Mouse (Mus musculus): ENCODE measurements around the gene Ubqln1. TPM values are rescaled to one million over a fixed set of nuclear protein-coding genes. Genes with fewer than 3 reads are reported as not detected.

Gene Ubqln1
- polyA plus RNA-seq, 1 experiment, result 75.4 TPM

DNA sequence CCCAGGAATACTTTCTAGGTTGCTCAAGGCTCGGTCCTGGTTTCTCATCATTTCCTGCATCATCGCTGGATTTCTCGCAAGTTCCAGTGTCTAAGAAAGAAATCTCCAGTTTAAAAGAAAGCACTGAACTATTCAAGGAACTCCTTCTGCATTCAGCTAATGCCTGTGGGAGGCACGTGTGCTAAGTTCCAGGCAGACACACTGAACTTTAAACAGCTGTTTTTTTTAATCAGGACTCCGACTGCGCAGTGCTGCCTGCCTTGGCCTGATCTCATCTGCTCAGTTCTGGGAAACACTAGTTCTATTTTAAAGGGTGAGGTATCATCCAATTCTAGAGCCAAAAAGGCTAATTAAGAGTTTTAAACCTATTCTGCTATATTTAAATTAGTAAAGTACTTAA, 23.3 kb downstream of the Ubqln1 start:
- WGBS, result 97% methylated on average over 6 of the region's 6 CpGs
- no peak overlapping the region for H3K4me3 ChIP-seq (ENCODE audit: extremely low read depth, insufficient read depth, insufficient read length)
- TF ChIP-seq CTCF (IDR thresholded peaks at IDR 0.05; ENCODE audit: extremely low read depth, insufficient read depth, insufficient read length, insufficient replicate concordance), result no peak
- TF ChIP-seq POLR2A (IDR thresholded peaks at IDR 0.05; ENCODE audit: low read depth, low read length), result no peak
- no peak overlapping the region for H3K27ac ChIP-seq (ENCODE audit: insufficient read depth, low read length)
- H3K36me3 ChIP-seq (ENCODE audit: control insufficient read depth, insufficient read depth, low read length), result peaks cover 41% of the 10 kb centered on the region
- H3K27me3 ChIP-seq (ENCODE audit: control insufficient read depth, insufficient read depth, low read length), result no peaks in the 10 kb centered on the region
- DNase-seq (ENCODE audit: low read depth in 1 of 2, low spot score in 2 of 2), result no peak
- H3K4me1 ChIP-seq (ENCODE audit: control insufficient read depth, insufficient read depth, insufficient read length), result peaks cover 2% of the 10 kb centered on the region; the same call in 1 of the 2 replicates

DNA sequence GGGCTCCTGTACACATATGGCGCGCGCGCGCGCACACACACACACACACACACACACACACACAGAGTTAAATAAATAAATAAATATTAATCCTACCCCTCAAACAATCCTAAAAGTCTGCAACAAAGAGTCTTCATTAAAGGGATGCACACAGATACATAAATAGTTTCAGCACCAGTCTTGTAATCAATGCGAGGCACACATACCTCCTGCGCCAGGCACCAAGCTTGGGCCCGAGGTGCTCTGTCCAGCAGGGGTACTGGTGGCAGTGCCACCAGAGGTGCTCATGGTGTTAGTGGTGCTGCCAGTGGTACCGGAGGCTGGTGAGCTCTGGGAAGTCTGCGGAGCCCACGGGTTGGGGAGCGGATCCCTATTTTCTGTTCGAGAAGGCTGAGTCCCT, 23.9 kb downstream of the Ubqln1 start:
- no peak for TF ChIP-seq POLR2A (IDR thresholded peaks at IDR 0.05; ENCODE audit: low read depth, low read length)
- no peak overlapping the region for H3K27ac ChIP-seq (ENCODE audit: insufficient read depth, low read length)
- DNase-seq (ENCODE audit: low read depth in 1 of 2, low spot score in 2 of 2), result no peak
- H3K36me3 ChIP-seq (ENCODE audit: control insufficient read depth, insufficient read depth, low read length), result peaks cover 41% of the 10 kb centered on the region
- no peaks in the 10 kb centered on the region for H3K27me3 ChIP-seq (ENCODE audit: control insufficient read depth, insufficient read depth, low read length)
- H3K4me3 ChIP-seq (ENCODE audit: extremely low read depth, insufficient read depth, insufficient read length), result no peak overlapping the region
- H3K4me1 ChIP-seq (ENCODE audit: control insufficient read depth, insufficient read depth, insufficient read length), result no peaks in the 10 kb centered on the region
- 98% methylated on average over 14 of the region's 14 CpGs for WGBS

DNA sequence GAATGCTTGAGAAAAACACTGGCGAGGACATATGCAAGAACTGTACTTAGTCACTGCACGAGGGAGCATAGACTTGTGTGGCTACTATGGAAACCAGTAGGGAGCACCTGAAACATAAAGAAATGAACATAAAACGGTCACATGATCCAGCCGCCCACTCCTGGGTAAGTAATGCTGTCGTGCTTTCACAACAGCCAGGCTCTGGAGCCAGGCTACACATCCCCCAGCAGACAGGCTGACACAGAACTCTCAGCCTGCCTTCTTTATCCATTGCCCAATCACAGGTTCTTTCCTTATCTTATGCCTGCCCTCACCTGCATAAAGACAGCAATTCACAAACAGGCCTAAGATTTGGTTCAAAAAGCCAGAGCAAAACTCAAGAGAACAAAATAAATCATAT, 26.0 kb downstream of the Ubqln1 start:
- DNase-seq (ENCODE audit: low read depth in 1 of 2, low spot score in 2 of 2), result no peak
- WGBS, result 78% methylated on average over 5 of the region's 5 CpGs
- peaks cover 31% of the 10 kb centered on the region for H3K36me3 ChIP-seq (ENCODE audit: control insufficient read depth, insufficient read depth, low read length)

DNA sequence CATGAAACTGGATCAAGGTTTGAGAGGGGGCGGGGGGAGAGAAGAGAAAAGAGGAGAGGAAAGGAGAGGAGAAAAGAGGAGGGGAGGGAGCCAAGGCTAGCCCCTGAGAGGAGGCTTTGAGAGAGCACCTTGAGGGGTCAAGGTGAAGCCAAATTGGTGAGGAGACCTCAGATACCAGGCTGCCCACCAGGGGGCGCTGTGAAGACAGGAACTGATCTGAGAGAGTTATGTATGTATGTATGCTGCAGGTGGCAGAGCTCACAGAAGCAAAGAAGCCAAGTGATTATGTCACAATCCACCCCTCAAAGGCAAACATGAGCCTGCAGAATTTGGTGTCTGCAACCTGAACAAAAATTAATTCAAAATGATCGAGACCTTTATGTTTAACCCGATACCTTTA, 27.0 kb downstream of the Ubqln1 start:
- H3K27me3 ChIP-seq (ENCODE audit: control insufficient read depth, insufficient read depth, low read length), result no peaks in the 10 kb centered on the region
- no peak overlapping the region for H3K27ac ChIP-seq (ENCODE audit: insufficient read depth, low read length)
- WGBS, result 61% methylated on average over 4 of the region's 4 CpGs
- no peak overlapping the region for H3K4me3 ChIP-seq (ENCODE audit: extremely low read depth, insufficient read depth, insufficient read length)
- no peaks in the 10 kb centered on the region for H3K4me1 ChIP-seq (ENCODE audit: control insufficient read depth, insufficient read depth, insufficient read length)
- TF ChIP-seq CTCF (IDR thresholded peaks at IDR 0.05; ENCODE audit: extremely low read depth, insufficient read depth, insufficient read length, insufficient replicate concordance) (peak; percentile 83; the same call in 1 of the 2 replicates), POLR2A (IDR thresholded peaks at IDR 0.05; ENCODE audit: low read depth, low read length) (no peak)
- peak; percentile 64 to 86 for DNase-seq (ENCODE audit: low read depth in 1 of 2, low spot score in 2 of 2)
- peaks cover 33% of the 10 kb centered on the region for H3K36me3 ChIP-seq (ENCODE audit: control insufficient read depth, insufficient read depth, low read length)

More for the DNA sequence above, 26.0 kb downstream of the Ubqln1 start:
- Histone ChIP-seq H3K4me3 (ENCODE audit: extremely low read depth, insufficient read depth, insufficient read length) (no peak overlapping the region), H3K27ac (ENCODE audit: insufficient read depth, low read length) (no peak overlapping the region), H3K27me3 (ENCODE audit: control insufficient read depth, insufficient read depth, low read length) (no peaks in the 10 kb centered on the region), H3K4me1 (ENCODE audit: control insufficient read depth, insufficient read depth, insufficient read length) (no peaks in the 10 kb centered on the region)
- TF ChIP-seq CTCF (IDR thresholded peaks at IDR 0.05; ENCODE audit: extremely low read depth, insufficient read depth, insufficient read length, insufficient replicate concordance), result no peak
- TF ChIP-seq POLR2A (IDR thresholded peaks at IDR 0.05; ENCODE audit: low read depth, low read length), result no peak

DNA sequence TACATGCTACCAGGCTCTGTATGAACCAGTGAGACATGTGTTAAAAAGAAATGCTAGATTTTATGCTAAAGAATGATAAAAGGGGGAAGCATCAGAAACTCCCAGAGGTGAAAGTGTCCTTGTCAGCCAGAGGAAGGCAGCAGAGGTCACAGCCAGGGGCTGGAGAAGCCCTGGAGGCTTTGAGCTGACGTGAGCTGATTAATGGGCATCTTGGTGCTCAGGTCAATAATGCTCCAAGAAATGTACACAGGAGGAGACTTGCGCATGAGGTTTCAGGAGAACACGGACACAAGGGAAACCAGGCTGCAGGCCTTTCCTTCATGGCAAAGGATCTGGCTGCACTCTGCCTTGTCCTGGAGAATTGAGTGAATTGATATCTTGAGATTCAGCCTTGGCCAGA, 27.7 kb downstream of the Ubqln1 start:
- no peak for TF ChIP-seq POLR2A (IDR thresholded peaks at IDR 0.05; ENCODE audit: low read depth, low read length)
- TF ChIP-seq CTCF (IDR thresholded peaks at IDR 0.05; ENCODE audit: extremely low read depth, insufficient read depth, insufficient read length, insufficient replicate concordance), result no peak
- H3K27me3 ChIP-seq (ENCODE audit: control insufficient read depth, insufficient read depth, low read length), result no peaks in the 10 kb centered on the region
- peaks cover 34% of the 10 kb centered on the region for H3K36me3 ChIP-seq (ENCODE audit: control insufficient read depth, insufficient read depth, low read length)
- no peak overlapping the region for H3K4me3 ChIP-seq (ENCODE audit: extremely low read depth, insufficient read depth, insufficient read length)
- 98% methylated on average over 3 of the region's 3 CpGs for WGBS
- H3K4me1 ChIP-seq (ENCODE audit: control insufficient read depth, insufficient read depth, insufficient read length), result no peaks in the 10 kb centered on the region
- DNase-seq (ENCODE audit: low read depth in 1 of 2, low spot score in 2 of 2), result no peak
- no peak overlapping the region for H3K27ac ChIP-seq (ENCODE audit: insufficient read depth, low read length)

DNA sequence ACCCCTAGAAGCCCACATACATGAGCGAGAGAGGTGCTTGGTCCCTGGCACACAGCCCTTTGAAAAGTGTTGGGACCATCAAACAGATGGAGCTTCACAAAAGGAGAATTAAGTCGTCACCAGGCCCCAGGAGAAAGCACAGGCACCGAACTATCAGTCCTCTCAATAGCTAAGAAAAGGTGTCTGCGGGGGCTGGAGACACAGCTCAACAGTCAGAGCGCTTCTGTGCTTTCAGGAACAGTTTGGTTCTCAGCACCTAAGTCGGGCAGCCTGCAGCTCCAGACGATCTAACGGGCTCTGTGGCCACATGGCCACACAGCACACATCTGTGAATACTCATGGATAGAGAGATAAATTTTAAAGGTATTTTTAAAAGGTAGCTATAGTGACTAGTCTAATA, 29.2 kb downstream of the Ubqln1 start:
- Histone ChIP-seq H3K36me3 (ENCODE audit: control insufficient read depth, insufficient read depth, low read length) (peaks cover 23% of the 10 kb centered on the region), H3K4me3 (ENCODE audit: extremely low read depth, insufficient read depth, insufficient read length) (no peak overlapping the region), H3K27me3 (ENCODE audit: control insufficient read depth, insufficient read depth, low read length) (no peaks in the 10 kb centered on the region), H3K4me1 (ENCODE audit: control insufficient read depth, insufficient read depth, insufficient read length) (no peaks in the 10 kb centered on the region), H3K27ac (ENCODE audit: insufficient read depth, low read length) (no peak overlapping the region)
- TF ChIP-seq POLR2A (IDR thresholded peaks at IDR 0.05; ENCODE audit: low read depth, low read length) (no peak), CTCF (IDR thresholded peaks at IDR 0.05; ENCODE audit: extremely low read depth, insufficient read depth, insufficient read length, insufficient replicate concordance) (no peak)
- no peak for DNase-seq (ENCODE audit: low read depth in 1 of 2, low spot score in 2 of 2)
- WGBS, result 94% methylated on average over 8 of the region's 8 CpGs

DNA sequence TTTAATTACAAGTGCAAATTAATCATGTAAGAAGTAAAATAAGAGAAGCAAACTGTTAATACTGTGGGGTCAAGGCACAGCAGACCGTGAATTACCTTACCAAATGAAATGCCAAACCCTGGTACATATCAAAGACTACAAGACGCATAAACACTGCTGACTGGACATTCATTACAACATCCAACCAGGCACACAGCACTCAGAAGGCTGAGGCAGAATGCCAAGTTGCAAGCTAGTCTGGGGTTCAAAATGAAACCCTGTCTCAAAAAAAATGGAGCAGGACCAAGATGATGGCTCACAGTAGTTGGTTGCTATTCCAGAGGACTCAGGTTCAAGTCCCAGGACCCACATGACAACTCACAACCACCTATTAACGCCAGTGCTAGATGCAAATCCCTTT, 31.3 kb downstream of the Ubqln1 start:
- Histone ChIP-seq H3K4me3 (ENCODE audit: extremely low read depth, insufficient read depth, insufficient read length) (no peak overlapping the region), H3K4me1 (ENCODE audit: control insufficient read depth, insufficient read depth, insufficient read length) (no peaks in the 10 kb centered on the region), H3K27me3 (ENCODE audit: control insufficient read depth, insufficient read depth, low read length) (no peaks in the 10 kb centered on the region), H3K27ac (ENCODE audit: insufficient read depth, low read length) (no peak overlapping the region), H3K36me3 (ENCODE audit: control insufficient read depth, insufficient read depth, low read length) (peaks cover 27% of the 10 kb centered on the region)
- TF ChIP-seq CTCF (IDR thresholded peaks at IDR 0.05; ENCODE audit: extremely low read depth, insufficient read depth, insufficient read length, insufficient replicate concordance) (no peak), POLR2A (IDR thresholded peaks at IDR 0.05; ENCODE audit: low read depth, low read length) (no peak)
- 93% methylated on average over 3 of the region's 3 CpGs for WGBS
- DNase-seq (ENCODE audit: low read depth in 1 of 2, low spot score in 2 of 2), result no peak
